Mouse (Mus musculus) myocyte (in vitro differentiated cells): ENCODE results near the gene Ucn.

Experiments used
- CEBPB ChIP-seq: IDR thresholded peaks from 2 replicates; pipeline ENCODE4 v1.6.1; 2011; ENCODE audit warnings: mild to moderate bottlenecking, moderate library complexity; ENCODE audit not compliant: poor library complexity, insufficient read depth, severe bottlenecking
- E2F4 ChIP-seq: IDR thresholded peaks from one replicate; pipeline ENCODE4 v1.6.1; 2011; ENCODE audit warnings: mild to moderate bottlenecking, control low read depth, moderate library complexity; ENCODE audit not compliant: insufficient read depth
- POLR2A ChIP-seq: IDR thresholded peaks from one replicate; pipeline ENCODE4 v1.6.1; 2011; ENCODE audit warnings: low read depth, mild to moderate bottlenecking, control low read depth, moderate library complexity; ENCODE audit not compliant: insufficient read length
- SRF ChIP-seq: IDR thresholded peaks from one replicate; pipeline ENCODE4 v1.6.1; 2011; ENCODE audit warnings: low read depth; ENCODE audit not compliant: control insufficient read depth, insufficient read length
- TCF12 ChIP-seq: IDR thresholded peaks from one replicate; pipeline ENCODE4 v1.6.1; 2011; ENCODE audit warnings: mild to moderate bottlenecking, control low read depth; ENCODE audit not compliant: poor library complexity, insufficient read depth, severe bottlenecking
- USF1 ChIP-seq: IDR thresholded peaks from one replicate; pipeline ENCODE4 v1.6.1; 2011; ENCODE audit warnings: low read depth, mild to moderate bottlenecking, control low read depth, moderate library complexity

DNA sequence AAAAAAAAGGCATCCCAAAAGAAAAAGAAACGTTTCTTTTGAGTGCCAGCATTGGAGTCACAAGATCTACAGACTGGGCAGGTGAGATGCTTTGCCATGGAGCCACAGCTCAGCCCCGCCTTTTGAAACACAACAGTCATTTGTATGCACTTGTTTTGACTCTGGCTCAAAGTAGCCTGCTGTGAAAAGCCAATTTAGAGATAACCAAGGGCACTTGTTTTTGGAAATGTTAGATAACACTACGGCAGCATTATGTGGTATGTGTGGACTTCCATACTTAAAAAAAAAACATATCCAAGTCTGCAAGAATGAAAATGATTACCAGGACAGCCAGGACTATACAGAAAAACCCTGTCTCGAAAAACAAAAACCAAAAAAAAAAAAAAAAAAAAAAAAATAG, 45.0 kb upstream of the Ucn start:
- TF ChIP-seq POLR2A: no peak
- no peak for TF ChIP-seq SRF
- no peak for TF ChIP-seq CEBPB
- no peak for TF ChIP-seq E2F4
- TF ChIP-seq USF1: no peak
- no peak for TF ChIP-seq TCF12
